Mouse (Mus musculus): ENCODE data around the gene Polr2a.

DNA sequence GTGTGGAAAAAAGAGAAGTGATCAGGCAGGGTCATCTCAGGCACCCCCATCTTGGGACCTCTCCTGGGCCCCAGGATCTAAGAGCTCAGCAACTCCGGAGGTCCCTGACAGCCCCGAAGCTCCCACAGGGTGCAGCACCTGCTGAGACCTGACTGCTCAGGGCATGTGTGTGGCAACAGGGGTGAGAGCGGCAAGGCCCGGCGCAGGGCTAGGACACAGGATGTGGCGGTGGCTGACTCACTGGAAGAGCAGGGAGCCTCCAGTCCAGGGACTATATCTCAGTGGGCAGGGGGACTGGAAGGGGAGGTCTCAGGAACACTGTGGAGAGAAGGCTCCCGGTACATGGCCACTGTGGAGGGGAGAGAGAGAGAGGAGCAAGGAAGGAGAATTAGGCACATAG lies 39.5 kb upstream of the Polr2a start:
- TF ChIP-seq CTCF (IDR thresholded peaks at IDR 0.05; ENCODE audit: low read depth), result no peak
- TF ChIP-seq EP300 (IDR thresholded peaks at IDR 0.05; ENCODE audit: low read depth), result no peak
